Mouse (Mus musculus) left cerebral cortex, postnatal 25 days (tissue): ENCODE data around the gene Osbpl10. TPM values are rescaled to one million over a fixed set of nuclear protein-coding genes. Genes with fewer than 3 reads are reported as not detected.
"Not testable (repeated sequence)": the region's sequence is repeated elsewhere in the genome, so short reads cannot be mapped to it uniquely, and the experiment has no call there.

Source experiments
- DNase-seq, 2 experiments: peaks; one replicate each; pipeline ENCODE4 v3.0.0; 2022; ENCODE audit warnings: low spot score in 2 of 2, mixed read lengths in 1 of 2
- intact Hi-C: fragments of 180-260 bp; cut with DNase I; formaldehyde crosslinking; loops from one replicate; pipeline ENCODE4 v1.15.1; 2025
- total RNA-seq, 2 experiments: library from RNA; stranded (reverse); gene quantifications; 2 replicates each; pipeline ENCODE4 v1.2.3; 2021

Gene Osbpl10
- total RNA-seq, 2 experiments from 2014 or later = 46.4 to 54.6 TPM

GRCm38 (mm10) chr9:115233721-115234120, 255.4 kb downstream of the Osbpl10 start:
- intact Hi-C loops = loop anchor here (5.0 kb wide), 1 partner anchor 146 kb away; no protein-coding TSS in a partner anchor

GRCm38 (mm10) chr9:115234561-115234960, 256.2 kb downstream of the Osbpl10 start:
- DNase-seq = no peak
- intact Hi-C loops = loop anchor here (5.0 kb wide), 1 partner anchor 147 kb away; no protein-coding TSS in a partner anchor

More at GRCm38 (mm10) chr9:115233721-115234120, 255.4 kb downstream of the Osbpl10 start:
- peak in 1 of 2 experiments; percentile 80 for DNase-seq

GRCm38 (mm10) chr9:115236352-115236841, 258.0 kb downstream of the Osbpl10 start:
- DNase-seq = peak in 1 of 2 experiments; percentile 57

GRCm38 (mm10) chr9:115237943-115238342, 259.6 kb downstream of the Osbpl10 start:
- intact Hi-C loops = no loop called here
- DNase-seq = no peak

More at GRCm38 (mm10) chr9:115236352-115236841, 258.0 kb downstream of the Osbpl10 start:
- intact Hi-C loops = no loop called here

GRCm38 (mm10) chr9:115239861-115240260, 261.5 kb downstream of the Osbpl10 start:
- no peak for DNase-seq
- intact Hi-C loops = no loop called here

GRCm38 (mm10) chr9:115243630-115244029, 265.3 kb downstream of the Osbpl10 start:
- no peak for DNase-seq
- intact Hi-C loops = no loop called here

- peak in 1 of 2 experiments; percentile 67 for DNase-seq
- intact Hi-C loops = no loop called here
These were observed 266.7 kb downstream of the Osbpl10 start for GRCm38 (mm10) chr9:115245092-115245491.

GRCm38 (mm10) chr9:115249145-115249544, 270.8 kb downstream of the Osbpl10 start:
- intact Hi-C loops = loop anchor here (2.0 kb wide), 1 partner anchor 336 kb away; no protein-coding TSS in a partner anchor
- no peak for DNase-seq

- intact Hi-C loops = no loop called here
- DNase-seq = no peak
These were observed 279.4 kb downstream of the Osbpl10 start for GRCm38 (mm10) chr9:115257733-115258286.

GRCm38 (mm10) chr9:115259866-115260265, 281.5 kb downstream of the Osbpl10 start:
- intact Hi-C loops = loop anchor here (5.0 kb wide), 3 partner anchors 98 to 348 kb away; no protein-coding TSS in a partner anchor

GRCm38 (mm10) chr9:115260464-115260863, 282.1 kb downstream of the Osbpl10 start:
- intact Hi-C loops = loop anchor here (5.0 kb wide), 3 partner anchors 98 to 348 kb away; no protein-coding TSS in a partner anchor
- no peak for DNase-seq

More at GRCm38 (mm10) chr9:115259866-115260265, 281.5 kb downstream of the Osbpl10 start:
- DNase-seq = no peak

GRCm38 (mm10) chr9:115261456-115261855, 283.1 kb downstream of the Osbpl10 start:
- intact Hi-C loops = loop anchor here (1.0 to 5.0 kb wide), 4 partner anchors 99 to 464 kb away; no protein-coding TSS in a partner anchor
- DNase-seq = peak; percentile 49 to 63

GRCm38 (mm10) chr9:115261896-115262295, 283.5 kb downstream of the Osbpl10 start:
- DNase-seq = no peak
- intact Hi-C loops = loop anchor here (1.0 to 5.0 kb wide), 4 partner anchors 100 to 465 kb away; no protein-coding TSS in a partner anchor

- no peak for DNase-seq
- intact Hi-C loops = no loop called here
These were observed 293.2 kb downstream of the Osbpl10 start for GRCm38 (mm10) chr9:115271556-115271955.

GRCm38 (mm10) chr9:115272451-115272850, 294.1 kb downstream of the Osbpl10 start:
- DNase-seq = peak; percentile 19 to 23
- intact Hi-C loops = not testable (repeated sequence)

GRCm38 (mm10) chr9:115273095-115273649, 294.8 kb downstream of the Osbpl10 start:
- DNase-seq = no peak
- intact Hi-C loops = no loop called here

- intact Hi-C loops = no loop called here
- DNase-seq = no peak
These were observed 296.4 kb downstream of the Osbpl10 start for GRCm38 (mm10) chr9:115274806-115275205.

GRCm38 (mm10) chr9:115278641-115279040, 300.3 kb downstream of the Osbpl10 start:
- intact Hi-C loops = no loop called here
- no peak for DNase-seq
